Comparison of ENCODE assay signal across 10 mouse cellular contexts in the genomic region with DNA sequence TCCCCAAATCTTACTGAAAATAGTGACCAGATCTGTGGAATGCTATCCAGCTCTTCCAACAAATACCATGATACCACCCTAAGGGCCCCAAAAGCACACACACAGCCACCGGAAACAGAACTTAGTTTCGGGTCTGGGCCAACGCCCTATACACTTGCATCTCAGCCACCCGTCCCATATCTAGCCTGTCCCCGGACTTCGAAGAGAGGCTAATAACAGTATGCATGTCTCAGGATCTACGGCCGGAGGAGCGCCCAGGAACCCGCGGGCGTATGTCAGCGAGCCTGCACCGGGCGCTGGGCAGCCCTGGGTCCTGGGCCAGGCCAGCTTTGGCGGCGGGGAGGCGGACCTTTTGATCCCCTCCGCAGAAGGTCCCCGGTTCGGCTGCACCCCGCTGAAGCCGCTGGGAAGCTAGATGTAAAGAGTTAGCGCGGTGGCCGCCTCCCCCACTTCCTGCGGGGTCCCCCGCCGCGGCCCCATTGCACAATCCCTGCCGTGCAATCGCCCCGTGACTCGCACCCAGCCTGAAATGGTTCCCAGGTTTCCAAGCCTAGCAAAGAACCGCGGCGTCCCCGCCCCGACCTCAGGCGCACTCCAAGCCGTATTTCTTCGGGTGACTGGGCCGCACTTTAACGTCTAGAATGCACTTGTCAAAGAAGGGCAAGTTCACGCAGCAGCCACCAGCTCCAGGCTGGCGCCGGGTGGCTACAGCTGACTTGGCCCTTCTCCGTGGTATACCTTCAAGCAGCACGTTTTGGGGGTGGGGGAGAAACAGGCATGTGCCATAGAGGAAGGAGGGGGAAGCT. TPM values are rescaled to one million over a fixed set of nuclear protein-coding genes. Genes with fewer than 3 reads are reported as not detected.
A peak's percentile ranks its signal among the peaks of the same experiment; 100 is the strongest.
DNase-seq lines count a peak whose midpoint lies in the region; ATAC-seq and TF ChIP-seq lines count a peak whose summit lies in the region.
"Had no signal": no experiment of that assay in that cellular context is flagged by ENCODE, and none has a peak within 500 bp of the region (broad histone marks: within the 10 kb centered on the region; RNA-seq: fewer than 3 reads in every experiment).

No protein-coding gene starts in this region.

- peak; percentile 58 for ATAC-seq in hindbrain, embryonic 13.5 days (ENCODE audit: low FRiP score)
- ATAC-seq in limb, embryonic 15.5 days (ENCODE audit: insufficient number of reproducible peaks, low FRiP score, low TSS enrichment, low read depth) = no peak
- ATAC-seq in midbrain, embryonic 14.5 days (ENCODE audit: low FRiP score, low TSS enrichment) = no peak

- H3K9ac ChIP-seq in hindbrain, embryonic 13.5 days = peak overlapping the region; percentile 55
- peak overlapping the region; percentile 3; the same call in 1 of the 2 replicates for H3K9ac ChIP-seq in limb, embryonic 15.5 days
- H3K9ac ChIP-seq in midbrain, embryonic 14.5 days (replicated peaks; ENCODE audit: low read length) = peak overlapping the region; percentile 39; the same call in 1 of the 2 replicates

- no peak for TF ChIP-seq CTCF in cerebellum, adult 2 months (IDR thresholded peaks at IDR 0.05; ENCODE audit: borderline replicate concordance, insufficient read depth, low read depth, low read length)

- 11% methylated on average over 49 of the region's 49 CpGs for WGBS in cerebellum, adult 2 months
- WGBS in hindbrain, embryonic 13.5 days = 1% methylated on average over 49 of the region's 49 CpGs
- 2% methylated on average over 49 of the region's 49 CpGs for WGBS in limb, embryonic 15.5 days
- under 1% methylated on average over 49 of the region's 49 CpGs for WGBS in midbrain, embryonic 14.5 days

- no peaks in the 10 kb centered on the region for H3K27me3 ChIP-seq in cerebellum, adult 2 months (ENCODE audit: control insufficient read depth, insufficient read depth, low read length)
- peaks cover 67% of the 10 kb centered on the region for H3K27me3 ChIP-seq in hindbrain, embryonic 13.5 days
- 0 out of 2 replicates have a peak, but pooled peaks cover 4% of the 10 kb centered on the region for H3K27me3 ChIP-seq in limb, embryonic 15.5 days
- H3K27me3 ChIP-seq in midbrain, embryonic 14.5 days (ENCODE audit: control insufficient read depth, insufficient read depth, low read length) = peaks cover 41% of the 10 kb centered on the region
- H3K27me3 ChIP-seq: CH12.LX had no signal

- H3K36me3 ChIP-seq in hindbrain, embryonic 13.5 days = no peaks in the 10 kb centered on the region
- H3K36me3 ChIP-seq in limb, embryonic 15.5 days = no peaks in the 10 kb centered on the region
- H3K36me3 ChIP-seq in midbrain, embryonic 14.5 days (ENCODE audit: control insufficient read depth, insufficient read depth, low read length) = no peaks in the 10 kb centered on the region

- no peaks in the 10 kb centered on the region for H3K4me1 ChIP-seq in cerebellum, adult 2 months (ENCODE audit: control insufficient read depth, insufficient read depth, low read length)
- H3K4me1 ChIP-seq in hindbrain, embryonic 13.5 days (replicated peaks) = peaks cover 18% of the 10 kb centered on the region
- peaks cover 20% of the 10 kb centered on the region for H3K4me1 ChIP-seq in limb, embryonic 15.5 days
- H3K4me1 ChIP-seq in midbrain, embryonic 14.5 days (ENCODE audit: control insufficient read depth, insufficient read depth, low read length) = peaks cover 15% of the 10 kb centered on the region

- peak overlapping the region; percentile 80 for H3K4me2 ChIP-seq in hindbrain, embryonic 13.5 days
- peak overlapping the region; percentile 91 for H3K4me2 ChIP-seq in limb, embryonic 15.5 days
- peak overlapping the region; percentile 78 for H3K4me2 ChIP-seq in midbrain, embryonic 14.5 days (ENCODE audit: low read length)

- no peaks in the 10 kb centered on the region for H3K9me3 ChIP-seq in hindbrain, embryonic 13.5 days
- no peaks in the 10 kb centered on the region for H3K9me3 ChIP-seq in limb, embryonic 15.5 days
- no peaks in the 10 kb centered on the region for H3K9me3 ChIP-seq in midbrain, embryonic 14.5 days (ENCODE audit: control insufficient read depth, low read length)

- no peak for TF ChIP-seq POLR2A in cerebellum, adult 2 months (IDR thresholded peaks at IDR 0.05; ENCODE audit: borderline replicate concordance, insufficient read depth, low read length)

- H3K27ac ChIP-seq in cerebellum, adult 2 months (ENCODE audit: insufficient read depth, low read length) = no peak overlapping the region
- no peak overlapping the region for H3K27ac ChIP-seq in hindbrain, embryonic 13.5 days
- peak overlapping the region; percentile 86 for H3K27ac ChIP-seq in limb, embryonic 15.5 days
- H3K27ac ChIP-seq in midbrain, embryonic 14.5 days (replicated peaks; ENCODE audit: low read depth, low read length) = no peak overlapping the region

- H3K4me3 ChIP-seq in cerebellum, adult 2 months (replicated peaks; ENCODE audit: insufficient read depth, low read depth, low read length) = peak overlapping the region; percentile 34
- H3K4me3 ChIP-seq in hindbrain, embryonic 13.5 days = peak overlapping the region; percentile 43
- peak overlapping the region; percentile 46 for H3K4me3 ChIP-seq in limb, embryonic 15.5 days
- peak overlapping the region; percentile 41 for H3K4me3 ChIP-seq in midbrain, embryonic 14.5 days (replicated peaks; ENCODE audit: low read depth, low read length)
- H3K4me3 ChIP-seq: myocyte had no signal

- peak; percentile 12 for DNase-seq in frontal cortex, postnatal 10 days (ENCODE audit: low spot score in 2 of 2)
- no peak for DNase-seq in frontal cortex, postnatal 25 days (ENCODE audit: low spot score in 2 of 2)
- DNase-seq in cerebellum, adult 2 months = peak; percentile 12 to 32
- peak; percentile 79 for DNase-seq in gastrocnemius, adult 18-20 months (ENCODE audit: low spot score)
- peak; percentile 50 for DNase-seq in midbrain, embryonic 14.5 days
- DNase-seq in spleen, postnatal 14 days (ENCODE audit: low spot score in 2 of 2) = peak; percentile 36 to 55

RNA-seq across cellular contexts. Expression of gene Jak1, which starts 27.9 kb away (rescaled TPM):
- polyA plus RNA-seq in cerebellum, adult 2 months (2012; rRNA removed) = 72.2 and 76.8 TPM in 2 replicates
- total RNA-seq in gastrocnemius, adult 18-20 months (2021) = 100 to 1,000 TPM in 1 of 2 experiments, 10 to 100 TPM in 1; 96.1 to 106 TPM
- polyA plus RNA-seq in hindbrain, embryonic 13.5 days (2015; fragmentation: Nextera tagmentation; extraction: Ambion mirVana) = 63.4 and 66.3 TPM in 2 replicates
- 99.7 and 99.9 TPM in 2 replicates for polyA plus RNA-seq in limb, embryonic 15.5 days (2015; fragmentation: Nextera tagmentation; extraction: Ambion mirVana)
- 64.1 and 77.0 TPM in 2 replicates for polyA plus RNA-seq in midbrain, embryonic 14.5 days (2014; fragmentation: Nextera tagmentation; extraction: Ambion mirVana)

Comparison
In these comparisons a context has a peak if more than half of its experiments do, and no peak if none do; other contexts are left out.
1. DNase-seq: peak in frontal cortex, postnatal 10 days (2 of 2), cerebellum, adult 2 months (2 of 2), gastrocnemius, adult 18-20 months (single experiment), midbrain, embryonic 14.5 days (single experiment) and spleen, postnatal 14 days (2 of 2); none in frontal cortex, postnatal 25 days (0 of 2).
2. H3K9ac ChIP-seq: peak in every context shown above with its lines; median percentile 55 in hindbrain, embryonic 13.5 days; 39 in midbrain, embryonic 14.5 days; 3 in limb, embryonic 15.5 days.
3. Peak in every context shown above with its lines, with median percentiles within 50 percentile points of each other: H3K4me3 ChIP-seq and H3K4me2 ChIP-seq.